Mouse (Mus musculus): ENCODE data around the gene Dera. TPM values are rescaled to one million over a fixed set of nuclear protein-coding genes. Genes with fewer than 3 reads are reported as not detected.

The Dera gene
- total RNA-seq, 2 experiments from 2014 or later: 14.2 to 25.2 TPM

GRCm38 (mm10) chr6:137806342-137806741, 52.0 kb downstream of the Dera start:
- DNase-seq: no peak

- no peak for DNase-seq
These were observed 52.5 kb downstream of the Dera start for GRCm38 (mm10) chr6:137806806-137807205.

GRCm38 (mm10) chr6:137807296-137807695, 53.0 kb downstream of the Dera start:
- peak; percentile 20 to 32 for DNase-seq

- DNase-seq: no peak
These were observed 54.4 kb downstream of the Dera start for GRCm38 (mm10) chr6:137808706-137809105.

GRCm38 (mm10) chr6:137810136-137810535, 55.8 kb downstream of the Dera start:
- peak; percentile 69 to 76 for DNase-seq

GRCm38 (mm10) chr6:137814006-137814405, 59.7 kb downstream of the Dera start:
- peak; percentile 72 to 82 for DNase-seq

- DNase-seq: no peak
These were observed 62.2 kb downstream of the Dera start for GRCm38 (mm10) chr6:137816508-137816907.

- DNase-seq: no peak
These were observed 68.2 kb downstream of the Dera start for GRCm38 (mm10) chr6:137822550-137822949.

- no peak for DNase-seq
These were observed 70.0 kb downstream of the Dera start for GRCm38 (mm10) chr6:137824046-137825021.

GRCm38 (mm10) chr6:137825022-137825613, 70.8 kb downstream of the Dera start:
- no peak for DNase-seq

GRCm38 (mm10) chr6:137829056-137829776, 74.9 kb downstream of the Dera start:
- no peak for DNase-seq

GRCm38 (mm10) chr6:137836799-137837198, 82.5 kb downstream of the Dera start:
- DNase-seq: no peak

GRCm38 (mm10) chr6:137843337-137843736, 89.0 kb downstream of the Dera start:
- DNase-seq: peak; percentile 13 to 49

GRCm38 (mm10) chr6:137857198-137858194, 103.2 kb downstream of the Dera start:
- no peak for DNase-seq

GRCm38 (mm10) chr6:137869903-137870580, 115.7 kb downstream of the Dera start:
- DNase-seq: no peak

GRCm38 (mm10) chr6:137870667-137871066, 116.3 kb downstream of the Dera start:
- DNase-seq: no peak

- peak; percentile 79 to 80 for DNase-seq
These were observed 117.8 kb downstream of the Dera start for GRCm38 (mm10) chr6:137872055-137872735.

GRCm38 (mm10) chr6:137874471-137875244, 120.3 kb downstream of the Dera start:
- DNase-seq: no peak

GRCm38 (mm10) chr6:137885644-137886043, 131.3 kb downstream of the Dera start:
- no peak for DNase-seq

Data from adrenal gland, postnatal 36 days (tissue).